Mouse (Mus musculus): ENCODE data around the gene Zdhhc19.
A peak's percentile ranks its signal among the peaks of the same experiment; 100 is the strongest.

Zdhhc19 gene

DNA sequence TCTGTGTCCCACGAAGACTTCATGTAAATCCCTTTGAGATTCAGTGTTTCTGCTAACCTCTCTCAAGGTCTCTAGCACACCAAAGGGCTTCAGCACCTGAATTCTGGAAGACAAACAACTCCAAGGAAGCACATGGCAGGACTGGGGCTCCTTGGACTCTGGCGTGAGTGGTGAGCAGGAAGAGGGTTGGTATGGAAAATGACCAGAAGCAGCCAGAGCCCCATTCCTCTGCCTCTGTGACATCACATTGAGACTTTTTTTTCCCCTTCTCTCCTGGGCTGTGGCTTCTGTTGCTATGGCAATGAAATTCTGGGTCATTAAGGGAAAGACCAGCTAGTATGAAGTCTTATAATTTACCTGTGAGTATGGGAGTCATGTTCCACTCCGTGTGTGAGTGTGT, at the start of gene Zdhhc19:
Gene Zdhhc19 (plus strand): TSS at position 301 of the 400 bp plus-strand sequence.
- DNase-seq (ENCODE audit: low spot score): no peak

DNA sequence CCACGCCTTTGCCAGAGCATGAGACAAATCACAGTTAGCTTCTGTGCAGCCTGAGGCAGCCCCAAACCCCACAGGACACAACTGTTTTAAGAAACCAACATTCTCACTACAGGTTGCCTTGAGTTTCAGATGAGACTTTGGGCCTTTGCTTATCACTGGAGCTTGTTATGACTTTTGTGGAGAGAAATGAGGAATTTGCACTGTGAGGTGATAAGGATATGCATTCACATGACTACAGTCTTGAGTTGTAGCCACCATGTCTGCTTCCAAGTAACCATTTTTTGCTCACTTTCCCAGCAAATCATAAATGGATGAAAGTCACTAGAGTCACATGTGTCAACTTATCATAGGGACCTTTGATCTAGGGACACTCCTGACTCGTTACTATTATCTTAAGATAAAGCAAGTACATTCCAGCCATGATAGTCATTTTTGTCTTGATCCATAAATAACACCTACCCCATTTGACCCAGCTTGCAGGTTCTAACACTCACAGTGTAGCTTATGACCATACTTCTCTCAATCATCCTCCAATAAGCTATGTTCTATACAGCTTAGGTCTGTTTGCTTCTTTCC, 49.4 kb upstream of the Zdhhc19 start:
- no peak for DNase-seq (ENCODE audit: low spot score)

DNA sequence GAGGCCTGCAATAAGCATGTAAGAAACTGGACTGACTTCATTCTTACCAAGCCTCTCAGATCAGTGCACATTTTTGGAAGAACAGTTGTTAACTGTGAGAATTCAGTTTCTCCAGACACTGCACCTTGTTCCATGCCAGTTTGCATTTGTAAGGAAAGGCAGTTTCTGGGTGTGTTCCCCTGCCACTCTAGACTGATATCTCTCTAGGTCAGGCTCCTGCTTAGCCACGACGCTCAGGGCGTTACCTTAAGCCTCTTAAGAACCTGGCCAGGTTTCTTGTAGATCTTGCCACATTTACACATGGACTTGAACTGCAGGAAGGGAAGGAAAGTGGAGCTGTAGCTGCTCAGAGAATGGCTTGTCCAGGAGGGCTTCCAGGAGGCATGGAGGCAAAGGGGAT, 46.4 kb upstream of the Zdhhc19 start:
- no peak for DNase-seq (ENCODE audit: low spot score)

DNA sequence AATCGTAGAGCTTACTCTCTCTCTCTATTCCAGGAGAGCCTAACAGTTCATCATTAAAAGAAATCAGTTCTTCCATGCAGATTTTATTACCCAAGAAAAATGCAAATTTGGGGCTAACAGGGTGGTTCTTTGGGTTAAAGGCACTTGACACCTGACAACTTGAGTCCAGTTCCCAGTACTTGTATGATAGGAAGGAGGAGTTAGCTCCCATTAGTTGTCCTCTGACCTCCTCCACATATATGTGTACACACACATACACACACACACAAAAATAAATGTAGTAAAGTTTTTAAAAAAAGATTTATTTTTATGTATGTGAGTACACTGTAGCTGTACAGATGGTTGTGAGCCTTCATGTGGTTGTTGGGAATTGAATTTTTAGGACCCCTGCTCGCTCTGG, 45.9 kb upstream of the Zdhhc19 start:
- no peak for DNase-seq (ENCODE audit: low spot score)

DNA sequence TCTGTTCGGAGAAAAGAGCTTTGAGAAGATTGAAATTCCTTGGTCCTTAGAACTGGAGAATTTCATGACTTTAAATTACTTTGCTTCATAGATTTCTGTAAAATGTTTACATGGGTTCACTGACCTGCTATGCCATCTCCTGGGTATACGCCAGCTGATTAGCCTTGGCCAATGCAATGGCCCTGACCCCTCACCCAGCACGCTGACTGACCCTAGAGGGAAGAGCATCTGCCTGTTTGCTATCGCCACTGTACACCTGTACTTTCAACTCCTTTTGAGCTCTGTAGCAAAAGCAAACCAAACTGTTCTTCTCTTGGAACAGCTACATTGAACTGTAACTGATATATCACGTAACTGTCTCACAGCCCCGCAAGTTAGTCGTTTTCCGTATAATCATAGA, 43.0 kb upstream of the Zdhhc19 start:
- DNase-seq (ENCODE audit: low spot score): no peak

DNA sequence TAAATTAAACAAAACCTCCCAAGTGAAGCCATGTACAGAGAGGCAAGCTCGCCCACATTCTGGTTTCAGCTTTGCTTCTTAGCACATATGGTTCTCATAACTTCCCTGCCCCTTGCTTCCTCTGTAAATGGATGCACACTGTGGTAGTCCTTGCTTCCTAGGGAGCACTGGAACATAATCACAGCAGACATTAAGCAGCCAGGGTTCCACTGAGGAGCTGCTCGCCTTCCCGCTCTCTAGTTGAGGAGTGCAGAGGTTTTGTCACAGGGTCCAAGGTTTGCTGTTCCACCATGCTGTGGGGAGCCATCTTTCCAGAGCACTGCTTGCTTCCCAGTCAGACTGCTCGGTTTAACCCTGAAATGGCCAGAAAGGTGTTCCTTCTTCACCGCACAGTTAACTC, 41.4 kb upstream of the Zdhhc19 start:
- DNase-seq (ENCODE audit: low spot score): no peak

DNA sequence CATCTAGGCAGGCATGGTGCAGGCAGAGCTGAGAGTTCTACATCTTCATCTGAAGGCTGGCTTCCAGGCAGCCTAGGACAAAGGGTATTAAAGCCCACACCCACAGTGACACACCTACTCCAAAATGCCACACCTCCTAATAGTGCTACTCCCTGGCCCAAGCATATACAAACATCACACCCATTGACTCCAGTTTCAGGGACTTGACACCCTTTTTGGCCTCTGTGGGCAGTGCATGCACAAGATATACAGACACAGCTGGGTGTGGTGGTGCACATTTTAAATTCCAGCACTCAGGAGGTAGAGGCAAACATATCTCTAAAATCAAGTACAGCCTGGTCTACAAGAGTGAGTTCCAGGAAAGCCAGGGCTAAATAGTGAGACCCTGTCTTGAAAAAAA, 40.0 kb upstream of the Zdhhc19 start:
- DNase-seq (ENCODE audit: low spot score): no peak

DNA sequence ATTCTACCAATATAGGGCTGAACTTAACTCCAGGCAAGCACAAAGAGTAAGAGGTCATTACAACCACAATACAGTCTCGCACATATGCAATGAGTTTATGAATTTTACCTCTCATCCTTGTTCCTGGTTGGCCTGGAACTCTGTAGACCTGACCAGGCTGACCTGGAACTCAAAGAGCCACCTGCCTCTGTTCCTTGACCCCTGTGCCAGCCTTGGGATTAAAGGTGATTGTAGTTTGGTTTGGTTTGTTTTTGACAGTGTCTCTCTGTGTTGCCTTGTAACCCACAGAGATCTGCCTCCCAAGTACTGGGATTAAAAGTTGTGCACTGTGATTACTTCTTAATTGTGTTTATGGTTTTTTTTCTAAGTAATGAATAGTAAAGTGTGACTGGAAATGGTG, 39.3 kb upstream of the Zdhhc19 start:
- DNase-seq (ENCODE audit: low spot score): no peak

DNA sequence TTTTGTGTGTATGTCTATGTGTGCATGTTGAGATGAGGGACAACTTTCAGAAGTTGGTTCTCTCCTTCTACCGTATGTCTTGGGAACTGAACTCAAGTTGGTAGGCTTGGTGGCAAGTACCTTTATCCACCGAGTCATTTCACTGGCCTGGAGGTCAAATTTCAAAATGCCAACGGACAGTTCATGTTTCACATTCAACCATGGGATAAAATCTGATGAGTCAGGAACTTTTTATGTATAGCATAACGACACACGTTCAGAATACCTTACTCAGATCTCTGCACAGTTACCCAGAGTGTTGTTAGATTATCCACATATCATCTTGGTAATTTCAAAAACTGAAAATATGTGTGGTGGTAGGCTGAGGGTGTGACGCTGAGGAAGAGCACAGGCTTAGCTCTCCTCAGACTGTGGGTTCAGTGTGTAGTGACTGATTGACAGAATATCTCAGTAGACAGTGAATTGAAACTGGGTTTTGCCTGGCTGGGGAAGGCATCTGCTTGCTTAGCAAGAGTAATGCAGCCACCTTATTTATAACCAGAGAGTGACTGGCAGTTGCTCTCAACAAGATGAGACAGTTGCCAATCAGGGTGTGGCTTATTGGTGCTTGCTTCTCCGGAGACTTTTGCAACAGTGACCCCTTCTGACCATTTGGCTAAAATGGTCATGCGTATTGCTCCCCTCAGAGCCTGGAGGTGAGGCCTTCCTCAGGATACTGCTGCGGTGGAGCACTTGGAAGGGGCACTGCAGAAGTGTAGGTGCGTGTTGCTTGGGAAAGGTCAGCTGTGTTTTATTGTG, 38.3 kb upstream of the Zdhhc19 start:
- peak; percentile 20 for DNase-seq (ENCODE audit: low spot score)

DNA sequence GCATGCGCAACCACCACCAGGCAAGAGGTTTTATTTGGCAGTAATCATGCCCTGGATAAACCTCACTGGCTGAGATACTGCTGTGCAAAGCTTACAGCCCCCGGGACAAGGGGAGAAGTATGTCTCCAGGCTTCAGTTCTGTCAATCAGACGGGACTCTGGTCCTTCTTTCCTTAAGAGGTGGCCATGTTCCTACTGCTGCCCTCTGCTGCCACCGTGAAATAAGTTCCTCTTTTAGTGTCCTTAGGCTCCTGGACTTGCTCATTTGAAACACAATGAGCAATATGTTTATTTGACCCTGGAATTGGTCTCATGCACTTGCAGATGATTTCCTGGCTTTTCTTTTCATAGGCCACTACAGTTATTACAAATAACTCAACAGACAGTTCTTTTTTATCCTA, 35.5 kb upstream of the Zdhhc19 start:
- DNase-seq (ENCODE audit: low spot score): no peak

DNA sequence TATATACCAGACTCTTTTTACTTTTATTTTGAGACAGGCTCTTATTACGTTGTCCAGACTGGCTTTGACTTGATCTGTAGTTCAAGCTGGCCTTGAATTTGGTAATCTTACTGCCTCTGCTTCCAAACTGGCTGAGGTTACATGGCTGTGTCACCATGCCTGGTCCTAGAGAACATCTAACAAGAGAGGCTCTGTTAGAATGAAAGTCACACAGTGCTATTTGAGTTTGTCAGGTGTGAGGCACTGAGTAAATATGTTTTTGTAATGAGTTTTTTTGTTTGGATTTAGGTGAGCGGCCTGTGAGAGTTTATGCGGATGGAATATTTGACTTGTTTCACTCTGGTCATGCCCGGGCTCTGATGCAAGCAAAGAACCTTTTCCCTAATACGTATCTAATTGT, 34.4 kb upstream of the Zdhhc19 start:
- no peak for DNase-seq (ENCODE audit: low spot score)

DNA sequence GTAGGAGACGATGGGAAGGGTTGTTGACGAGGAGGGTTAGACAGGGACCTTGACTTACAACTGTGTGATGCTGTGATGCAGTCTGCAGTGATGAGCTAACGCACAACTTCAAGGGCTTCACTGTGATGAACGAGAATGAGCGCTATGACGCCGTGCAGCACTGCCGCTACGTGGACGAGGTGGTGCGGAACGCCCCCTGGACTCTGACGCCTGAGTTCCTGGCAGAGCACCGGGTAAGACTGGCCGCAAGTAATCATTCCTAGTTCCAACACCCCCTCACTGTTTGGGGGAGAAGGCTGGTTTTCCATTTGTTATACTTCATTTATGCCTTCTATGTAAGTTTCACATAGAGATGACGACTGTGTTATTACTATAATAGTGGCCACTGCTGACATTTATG, 33.1 kb upstream of the Zdhhc19 start:
- no peak for DNase-seq (ENCODE audit: low spot score)

DNA sequence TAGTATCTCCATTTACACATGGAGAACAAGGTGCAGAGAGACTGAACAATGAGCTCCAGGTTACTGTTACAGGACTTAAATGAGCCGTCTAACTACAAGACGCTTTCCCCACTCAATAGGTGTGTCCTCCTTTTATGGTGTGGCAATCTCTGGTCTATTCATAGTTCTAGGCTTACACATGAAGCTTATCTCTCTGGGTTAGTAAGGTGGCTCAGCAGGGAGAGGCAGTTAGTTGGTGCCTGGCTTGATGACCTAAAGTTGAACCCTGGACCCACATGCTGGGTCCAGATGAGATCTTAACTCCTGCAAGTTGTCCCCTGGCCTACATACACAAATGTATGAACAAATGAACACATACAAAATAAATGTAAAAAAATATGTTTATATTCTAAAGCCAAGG, 32.6 kb upstream of the Zdhhc19 start:
- DNase-seq (ENCODE audit: low spot score): no peak

DNA sequence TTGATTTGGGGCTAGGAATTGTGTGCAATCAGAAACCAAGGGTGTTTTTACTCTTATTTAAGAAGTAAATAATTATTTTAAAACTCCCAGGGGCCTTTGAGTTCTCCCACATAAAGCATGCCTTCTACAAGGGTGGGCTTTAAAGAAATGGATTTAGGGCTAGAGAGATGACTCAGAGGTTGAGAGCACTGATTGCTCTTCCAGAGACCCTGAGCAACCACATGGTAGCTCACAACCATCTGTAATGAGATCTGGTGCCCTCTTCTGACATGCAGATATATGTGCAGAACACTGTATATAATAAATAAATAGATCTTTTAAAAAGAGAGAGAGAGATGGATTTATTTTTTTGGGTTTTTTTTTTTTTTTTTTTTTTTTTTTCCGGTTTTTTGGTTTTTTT, 31.2 kb upstream of the Zdhhc19 start:
- no peak for DNase-seq (ENCODE audit: low spot score)

DNA sequence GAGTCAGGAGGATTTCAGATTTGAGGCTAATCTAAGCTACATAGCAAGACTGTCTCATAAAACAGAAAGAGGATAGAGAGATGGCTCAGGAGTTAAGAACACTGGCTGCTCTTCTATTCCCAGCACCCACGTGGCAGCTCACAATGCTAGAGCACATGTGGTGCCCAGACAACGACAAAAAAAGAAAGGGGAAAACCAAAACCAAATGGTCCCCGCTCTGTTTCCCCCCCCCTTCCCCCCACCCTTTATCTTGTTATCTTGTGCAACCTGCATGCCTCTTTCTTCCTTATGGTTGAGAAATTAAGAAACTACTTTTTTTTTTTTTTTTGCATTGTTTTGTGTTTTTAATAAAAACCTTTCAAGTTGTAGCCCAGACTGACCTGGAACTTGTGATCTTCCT, 27.6 kb upstream of the Zdhhc19 start:
- no peak for DNase-seq (ENCODE audit: low spot score)

DNA sequence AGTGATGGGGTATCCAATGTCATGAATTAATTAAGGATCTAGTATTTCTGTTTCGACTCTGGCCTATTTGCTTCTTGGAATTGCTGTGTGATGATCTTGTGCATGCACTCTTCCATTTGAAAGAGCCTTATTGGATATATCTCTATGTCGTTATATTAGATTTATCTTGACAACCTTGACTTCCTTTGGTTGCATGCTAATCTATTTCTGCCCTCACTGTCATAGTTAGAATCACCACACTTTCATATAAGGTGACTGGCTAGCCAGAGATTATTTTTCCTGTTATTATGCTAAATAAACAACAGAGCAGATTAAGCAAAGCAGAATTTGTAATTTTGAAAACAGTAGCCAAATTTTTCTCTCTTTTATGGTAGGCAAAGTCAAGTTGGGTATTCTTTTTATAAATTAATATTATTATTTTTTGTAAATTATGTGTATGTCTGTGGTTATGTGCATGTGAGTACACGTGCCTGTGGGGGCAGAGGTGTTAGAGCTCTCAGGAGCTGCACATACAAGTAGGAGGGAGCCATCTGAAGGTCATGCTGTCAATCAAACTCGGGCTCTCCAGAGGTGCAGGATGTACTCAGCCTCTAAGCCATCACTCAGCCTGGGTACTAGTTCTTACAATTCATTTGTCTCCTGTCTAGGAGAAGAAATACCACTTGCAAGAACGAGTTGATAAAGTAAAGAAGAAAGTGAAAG, 26.5 kb upstream of the Zdhhc19 start:
- DNase-seq (ENCODE audit: low spot score): no peak

DNA sequence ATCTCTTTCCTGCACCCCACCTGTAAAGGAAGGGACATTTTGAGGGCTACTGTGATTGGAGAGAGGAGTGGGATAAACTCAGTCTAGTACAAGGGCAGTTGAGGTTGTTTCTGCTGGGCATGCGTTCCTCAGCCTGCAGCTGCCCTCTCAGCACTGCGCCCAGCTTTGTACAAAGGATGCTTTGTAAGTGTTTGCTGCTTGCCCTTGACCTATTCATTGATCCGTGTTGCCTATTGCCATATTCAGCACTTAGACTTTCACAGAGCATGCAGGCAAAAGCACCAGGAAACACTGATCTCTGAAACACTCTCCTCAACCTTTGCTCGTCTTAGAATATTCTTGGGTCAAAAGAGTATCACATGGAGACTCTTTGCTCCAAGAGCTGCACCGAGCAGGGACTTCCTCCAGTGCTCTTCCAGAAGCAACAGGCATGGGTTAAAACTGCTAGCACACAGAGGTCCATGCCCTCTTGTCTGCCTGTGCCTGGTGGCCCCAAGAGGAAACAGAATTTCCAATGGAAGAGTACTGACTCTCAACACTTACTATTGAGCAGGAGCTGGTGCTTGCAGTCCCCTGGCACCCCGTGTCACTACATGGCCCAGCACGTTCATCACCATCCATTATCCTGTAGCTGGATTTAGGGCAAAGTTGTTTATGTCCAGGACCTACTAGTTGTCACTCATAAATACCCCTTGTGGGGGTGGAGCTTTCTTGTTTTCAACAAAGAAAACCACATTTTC, 23.6 kb upstream of the Zdhhc19 start:
- no peak for DNase-seq (ENCODE audit: low spot score)

DNA sequence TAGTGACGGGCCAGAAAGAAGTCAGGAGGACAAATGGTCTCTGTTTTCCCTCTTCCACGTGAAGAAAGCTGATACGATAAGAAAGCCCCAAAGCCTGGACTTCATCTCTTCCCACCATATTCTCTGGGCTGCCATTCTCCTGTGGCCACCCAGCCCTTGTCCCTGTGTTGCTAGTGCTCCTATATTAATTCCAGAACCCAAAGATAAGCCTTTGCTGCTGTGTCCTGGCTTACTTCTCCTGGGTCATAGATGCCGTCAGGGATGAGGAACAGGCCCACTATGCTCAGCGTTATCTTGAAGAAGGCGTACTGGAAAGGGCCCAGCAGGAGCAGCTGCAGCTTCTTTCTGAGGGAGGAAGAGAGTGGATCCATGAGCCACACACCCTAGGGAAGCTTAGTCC, 18.8 kb upstream of the Zdhhc19 start:
- no peak for DNase-seq (ENCODE audit: low spot score)

DNA sequence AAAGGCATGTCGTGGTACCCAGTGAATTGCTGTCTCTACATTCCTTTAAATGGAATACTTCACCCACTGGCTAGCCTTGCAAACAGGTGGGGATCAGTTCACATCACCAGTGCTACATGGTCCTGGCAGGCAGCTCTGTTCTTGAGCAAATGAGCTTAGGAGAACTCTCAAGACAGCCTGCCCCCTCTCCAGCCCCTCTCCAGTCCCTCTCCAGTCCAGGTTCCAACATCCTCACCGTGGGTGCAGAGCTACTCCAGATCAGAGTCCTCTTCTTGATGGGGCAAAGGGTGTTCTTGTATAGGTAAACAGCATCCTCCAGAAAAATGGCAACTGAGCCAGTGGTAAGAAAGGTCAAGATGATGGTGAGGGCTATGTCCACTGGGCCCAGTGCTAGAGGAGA, 16.6 kb upstream of the Zdhhc19 start:
- no peak for DNase-seq (ENCODE audit: low spot score)

DNA sequence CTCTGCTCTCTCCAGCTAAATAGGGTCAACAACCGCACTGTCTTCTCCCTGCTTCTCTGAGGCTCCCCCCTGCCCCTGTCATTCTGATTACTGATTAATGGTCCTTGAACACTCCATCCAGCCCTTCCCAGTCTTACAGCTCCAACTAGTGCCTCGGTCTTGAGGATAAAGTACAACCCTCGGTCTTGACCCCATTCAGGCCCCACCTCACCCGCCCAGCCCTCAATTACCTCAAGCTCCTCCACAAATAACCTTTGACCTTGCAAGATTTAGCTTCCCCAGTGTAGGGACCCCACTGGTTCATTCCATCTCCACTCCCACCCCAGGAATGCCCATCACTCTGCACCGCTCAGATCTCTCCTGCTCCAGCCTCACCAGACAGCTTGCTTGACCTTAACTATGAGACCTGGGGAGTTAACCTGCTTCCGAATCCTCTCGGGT, 11.6 kb upstream of the Zdhhc19 start:
- DNase-seq (ENCODE audit: low spot score): no peak

DNA sequence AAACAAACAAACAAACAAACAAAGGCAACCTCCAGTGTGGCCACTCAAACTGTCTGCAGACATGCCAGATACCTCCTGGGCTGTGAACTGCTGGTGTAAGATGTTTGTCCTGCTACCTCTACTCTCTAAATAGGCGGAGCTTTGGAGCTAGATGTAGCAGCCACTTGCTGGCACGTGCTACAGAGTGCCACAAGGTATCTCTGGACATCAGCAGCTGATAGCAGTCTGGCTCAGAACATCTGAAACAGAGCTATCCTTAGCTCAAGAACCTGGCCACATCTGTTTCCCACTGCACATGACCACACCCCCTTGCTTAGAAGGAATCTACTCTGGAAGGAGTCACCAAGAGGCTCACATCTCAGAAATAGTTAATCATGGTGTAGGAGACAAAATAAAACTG, 10.9 kb upstream of the Zdhhc19 start:
- DNase-seq (ENCODE audit: low spot score): no peak

DNA sequence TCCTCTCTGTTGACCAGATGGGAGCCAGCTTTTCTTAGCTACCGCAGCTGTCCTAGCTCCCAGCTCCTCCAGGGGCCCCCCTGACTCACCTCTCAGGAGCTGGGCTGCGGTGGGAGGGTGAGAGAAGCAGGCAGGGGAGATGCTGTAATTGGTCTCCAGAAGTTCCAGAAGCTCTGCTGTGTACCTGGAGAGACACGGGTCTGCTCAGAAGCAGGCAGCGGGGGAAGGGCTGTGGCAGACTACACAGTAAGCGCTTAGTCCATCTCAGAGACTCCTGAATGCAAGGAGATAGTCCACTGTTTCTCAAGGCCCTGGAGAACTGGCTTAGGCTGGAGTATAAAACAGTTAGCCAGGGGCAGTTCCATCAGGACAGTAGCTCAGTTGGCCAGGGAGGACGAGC, 10.0 kb upstream of the Zdhhc19 start:
- DNase-seq (ENCODE audit: low spot score): no peak

Data from T-cell, adult 2 months (primary cell).